Mouse (Mus musculus): Measurements from ENCODE around the gene R3hdm1.

GRCm38 (mm10) chr1:128213261-128213660, 110.2 kb downstream of the R3hdm1 start:
- TF ChIP-seq CTCF (conservative IDR thresholded peaks at IDR 0.05; ENCODE audit: insufficient read depth, insufficient read length, low read depth, low read length), result no peak
- no peak for TF ChIP-seq POLR2A (IDR thresholded peaks at IDR 0.05; ENCODE audit: low read depth, low read length)

Measured in kidney, adult 2 months (tissue).